In genomic region chr5:96993057-96993456, GRCm38 (mm10) we compare ENCODE assay signal across 24 mouse cellular contexts. TPM values are rescaled to one million over a fixed set of nuclear protein-coding genes. Genes with fewer than 3 reads are reported as not detected.
DNase-seq lines count a peak whose midpoint lies in the region; ATAC-seq and TF ChIP-seq lines count a peak whose summit lies in the region.
"Had no signal": no experiment of that assay in that cellular context is flagged by ENCODE, and none has a peak within 500 bp of the region (broad histone marks: within the 10 kb centered on the region; RNA-seq: fewer than 3 reads in every experiment).

No protein-coding gene starts in this region.

- 0 out of 2 replicates have a peak, but pooled peaks cover 2% of the 10 kb centered on the region for H3K27me3 ChIP-seq in kidney, embryonic 15.5 days
- no peaks in the 10 kb centered on the region for H3K27me3 ChIP-seq in spleen, adult 2 months (ENCODE audit: control insufficient read depth, insufficient read depth, low read length)
- no peaks in the 10 kb centered on the region for H3K27me3 ChIP-seq in liver, embryonic 15.5 days
- H3K27me3 ChIP-seq: hindbrain, embryonic 15.5 days; intestine, embryonic 15.5 days; Patski had no signal

- no peak overlapping the region for H3K4me2 ChIP-seq in kidney, embryonic 15.5 days
- 0 out of 2 replicates have a peak overlapping the region, but pooled peaks have one; percentile 4 for H3K4me2 ChIP-seq in liver, embryonic 15.5 days
- H3K4me2 ChIP-seq: hindbrain, embryonic 15.5 days; intestine, embryonic 15.5 days had no signal

- no peak overlapping the region for H3K4me3 ChIP-seq in kidney, embryonic 15.5 days (replicated peaks)
- H3K4me3 ChIP-seq in spleen, adult 2 months (ENCODE audit: extremely low read depth, insufficient read depth, insufficient read length), result no peak overlapping the region
- no peak overlapping the region for H3K4me3 ChIP-seq in liver, embryonic 15.5 days (replicated peaks)
- H3K4me3 ChIP-seq: forebrain, embryonic 10.5 days; heart, embryonic 10.5 days; hindbrain, embryonic 15.5 days; intestine, embryonic 15.5 days had no signal

- DNase-seq in kidney, postnatal 36 days, result no peak
- DNase-seq in spleen, adult 2 months (ENCODE audit: low read depth in 1 of 2, low spot score in 2 of 2), result peak in 1 of 2 experiments; percentile 53
- DNase-seq in spleen, adult 12 weeks (ENCODE audit: low spot score), result no peak
- no peak for DNase-seq in cerebellum, adult 9-10 months
- DNase-seq in left cerebral cortex, postnatal 36 days (ENCODE audit: low spot score in 2 of 2), result no peak
- DNase-seq: adrenal gland, postnatal 36 days; cerebellum, adult 11 months; cerebellum, postnatal 10 days; kidney, adult 9 months; lung, adult 18-20 months; midbrain, embryonic 14.5 days; right cerebral cortex, postnatal 14 days; spleen, adult 18-20 months; thymus, adult 18-20 months; thymus, postnatal 4 days had no signal

- no peak for TF ChIP-seq POLR2A in spleen, adult 2 months (IDR thresholded peaks at IDR 0.05; ENCODE audit: low read depth, low read length)

- H3K36me3 ChIP-seq in kidney, embryonic 15.5 days, result no peaks in the 10 kb centered on the region
- no peaks in the 10 kb centered on the region for H3K36me3 ChIP-seq in spleen, adult 2 months (ENCODE audit: control insufficient read depth, insufficient read depth, low read length)
- no peaks in the 10 kb centered on the region for H3K36me3 ChIP-seq in liver, embryonic 15.5 days (replicated peaks)
- H3K36me3 ChIP-seq: forebrain, embryonic 10.5 days; G1E; heart, embryonic 10.5 days; hindbrain, embryonic 15.5 days; intestine, embryonic 15.5 days had no signal

- no peaks in the 10 kb centered on the region for H3K9me3 ChIP-seq in kidney, embryonic 15.5 days (replicated peaks)
- H3K9me3 ChIP-seq in liver, embryonic 15.5 days (replicated peaks), result no peaks in the 10 kb centered on the region
- H3K9me3 ChIP-seq: forebrain, embryonic 10.5 days; G1E; heart, embryonic 10.5 days; hindbrain, embryonic 15.5 days; intestine, embryonic 15.5 days had no signal

- H3K9ac ChIP-seq in kidney, embryonic 15.5 days, result no peak overlapping the region
- H3K9ac ChIP-seq in liver, embryonic 15.5 days, result no peak overlapping the region; the same call in 1 of the 2 replicates
- H3K9ac ChIP-seq: hindbrain, embryonic 15.5 days; intestine, embryonic 15.5 days had no signal

- H3K27ac ChIP-seq in kidney, embryonic 15.5 days, result 0 out of 2 replicates have a peak overlapping the region, but pooled peaks have one; percentile 1
- H3K27ac ChIP-seq in spleen, adult 2 months (ENCODE audit: insufficient read depth, low read length), result peak overlapping the region; percentile 90
- H3K27ac ChIP-seq in liver, embryonic 15.5 days (replicated peaks), result peak overlapping the region; percentile 75
- H3K27ac ChIP-seq: forebrain, embryonic 10.5 days; heart, embryonic 10.5 days; hindbrain, embryonic 15.5 days; intestine, embryonic 15.5 days had no signal

- WGBS in kidney, embryonic 15.5 days, result 43% methylated on average over 8 of the region's 8 CpGs
- 30% methylated on average over 8 of the region's 8 CpGs for WGBS in spleen, adult 2 months
- 66% methylated on average over 8 of the region's 8 CpGs for WGBS in liver, embryonic 15.5 days (ENCODE audit: insufficient replicate concordance)

- no peak for TF ChIP-seq CTCF in spleen, adult 2 months (IDR thresholded peaks at IDR 0.05; ENCODE audit: extremely low read depth, insufficient read depth, insufficient read length, insufficient replicate concordance)

- H3K4me1 ChIP-seq in kidney, embryonic 15.5 days, result peaks cover 14% of the 10 kb centered on the region
- peaks cover 12% of the 10 kb centered on the region for H3K4me1 ChIP-seq in spleen, adult 2 months (ENCODE audit: control insufficient read depth, insufficient read depth, insufficient read length)
- H3K4me1 ChIP-seq in liver, embryonic 15.5 days (replicated peaks), result peaks cover 70% of the 10 kb centered on the region
- H3K4me1 ChIP-seq: intestine, embryonic 15.5 days had no signal

- no peak for ATAC-seq in kidney, embryonic 15.5 days (replicated peaks; ENCODE audit: low FRiP score)
- ATAC-seq in liver, embryonic 15.5 days (ENCODE audit: insufficient read depth), result no peak
- ATAC-seq: forebrain, embryonic 16.5 days; intestine, embryonic 15.5 days; Patski had no signal

- intact Hi-C loops in left cerebral cortex, postnatal 36 days (cut with DNase I), result no loop called here

RNA-seq across cellular contexts. Expression of gene Bmp2k, which starts 4.4 kb away (rescaled TPM):
- 10.1 and 10.2 TPM in 2 replicates for polyA plus RNA-seq in kidney, embryonic 15.5 days (2015; fragmentation: Nextera tagmentation; extraction: Ambion mirVana)
- 32.6 and 33.3 TPM in 2 replicates for polyA plus RNA-seq in spleen, adult 2 months (2012; rRNA removed)
- polyA plus RNA-seq in liver, embryonic 15.5 days (2015; fragmentation: Nextera tagmentation; extraction: Ambion mirVana), result 31.1 and 31.3 TPM in 2 replicates
- total RNA-seq in left cerebral cortex, postnatal 36 days (2021), result 10 to 100 TPM; 12.6 to 12.9 TPM

Comparison
In these comparisons a context has a peak if more than half of its experiments do, and no peak if none do; other contexts are left out.
1. H3K27ac ChIP-seq: peak in every context shown above with its lines; median percentile 90 in spleen, adult 2 months; 75 in liver, embryonic 15.5 days; 1 in kidney, embryonic 15.5 days.